Mouse (Mus musculus) brain, embryonic 18.5 days (tissue): ENCODE measurements around the gene Ccr3.
"Not testable (repeated sequence)": the region's sequence is repeated elsewhere in the genome, so short reads cannot be mapped to it uniquely, and the experiment has no call there.

Source experiments
- DNase-seq: peaks from one replicate; pipeline ENCODE4 v3.0.0-alpha.2; 2012; ENCODE audit warnings: low read depth, low spot score

The Ccr3 gene

DNA sequence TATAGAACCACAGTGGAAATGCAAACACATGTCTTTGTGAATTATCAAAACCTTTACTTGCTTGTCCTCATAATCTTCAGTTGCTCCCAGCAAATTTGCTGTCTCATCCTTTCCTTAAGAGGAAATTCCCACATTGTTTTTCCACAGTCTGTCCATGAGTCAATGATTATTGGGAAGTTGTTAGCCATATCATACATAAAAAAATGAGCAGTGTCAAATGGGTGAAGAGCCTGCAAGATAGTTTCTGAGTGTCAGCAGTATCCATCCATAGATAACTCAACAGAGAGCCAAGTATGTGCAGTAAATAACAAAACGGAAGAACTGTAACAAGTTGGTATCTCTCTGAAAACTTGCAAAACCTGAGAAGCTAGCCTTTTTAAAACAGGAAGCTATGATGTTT is at the start of gene Ccr3:
TSS of gene Ccr3 (plus strand) at position 301 of the 400 bp plus-strand sequence.
- DNase-seq, result no peak

DNA sequence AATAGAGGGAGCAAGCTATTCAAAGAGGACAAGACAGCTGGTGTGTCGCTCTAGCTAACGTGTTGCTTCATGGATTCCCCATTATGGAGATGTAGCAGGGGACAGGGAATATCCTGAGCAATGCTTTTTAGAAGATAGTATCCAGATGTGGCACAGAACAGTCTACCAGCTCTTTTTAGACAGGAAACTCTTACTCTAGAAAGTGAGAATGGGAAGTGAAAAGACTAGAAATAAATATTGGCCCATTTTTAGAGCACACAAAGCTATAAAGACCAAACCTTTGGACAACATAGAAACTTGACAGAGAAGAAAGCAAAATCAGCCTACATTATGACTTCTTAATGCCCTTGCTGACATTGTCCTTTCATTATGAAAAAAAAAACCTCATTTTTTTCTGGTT is 46.1 kb upstream of the Ccr3 start:
- DNase-seq, result no peak

GRCm38 (mm10) chr9:123976876-123977663 is 44.7 kb upstream of the Ccr3 start:
- no peak for DNase-seq

GRCm38 (mm10) chr9:123978308-123978707 is 43.5 kb upstream of the Ccr3 start, which contains the start of gene Ccr1l1:
TSS of gene Ccr1l1 (minus strand) at chr9:123978408.
- no peak for DNase-seq

DNA sequence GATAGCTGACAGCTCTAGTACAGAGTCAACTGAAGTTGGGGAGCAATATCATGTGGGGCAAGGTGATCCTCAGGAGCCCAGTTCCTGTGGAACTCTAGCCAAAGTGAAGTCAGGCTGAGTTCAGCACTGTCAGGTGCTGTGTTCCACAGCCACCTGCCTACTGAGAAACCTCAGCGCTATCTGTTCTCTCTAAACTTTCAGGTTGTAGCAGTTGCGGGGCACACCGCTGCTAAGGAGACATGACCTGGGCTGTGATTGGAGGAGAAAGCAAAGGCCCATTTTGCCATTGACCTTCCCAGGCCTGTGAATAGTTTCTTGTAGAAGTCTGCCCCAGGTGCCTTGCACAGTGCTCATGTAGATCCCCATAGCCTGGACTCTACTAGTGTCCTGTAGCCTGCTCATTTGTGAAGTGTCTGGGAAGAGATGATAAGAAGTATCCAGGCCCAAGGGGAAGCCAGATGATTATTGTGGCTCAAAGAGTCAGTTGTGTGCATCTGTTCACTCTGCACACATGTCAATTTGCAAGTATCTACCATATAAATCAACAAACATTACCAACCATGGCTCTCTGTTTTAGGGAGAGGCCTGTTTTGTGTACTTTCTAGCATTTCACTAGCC is 40.8 kb upstream of the Ccr3 start:
- DNase-seq, result not testable (repeated sequence)

- no peak for DNase-seq
These were observed 39.9 kb upstream of the Ccr3 start for GRCm38 (mm10) chr9:123981909-123982308.

DNA sequence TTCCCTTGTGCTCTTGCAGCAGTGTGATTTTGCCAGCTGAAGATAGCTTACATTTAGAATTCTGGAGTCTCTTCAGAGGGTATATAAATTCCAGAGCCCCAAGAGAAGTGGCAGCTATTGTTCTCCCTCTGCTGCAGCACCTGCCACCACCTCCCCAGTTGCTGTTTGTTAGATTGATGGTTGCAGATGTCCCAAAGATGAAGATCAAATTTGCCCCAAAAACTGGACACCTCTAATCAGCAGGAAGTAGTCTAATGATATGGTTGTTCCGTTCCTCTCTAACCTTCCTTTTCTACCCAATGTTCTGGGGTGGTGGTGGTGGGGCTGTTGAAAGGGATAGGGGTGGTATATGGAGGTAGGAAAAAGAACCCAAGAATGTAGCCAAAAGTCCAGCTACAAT is 39.1 kb upstream of the Ccr3 start:
- no peak for DNase-seq

DNA sequence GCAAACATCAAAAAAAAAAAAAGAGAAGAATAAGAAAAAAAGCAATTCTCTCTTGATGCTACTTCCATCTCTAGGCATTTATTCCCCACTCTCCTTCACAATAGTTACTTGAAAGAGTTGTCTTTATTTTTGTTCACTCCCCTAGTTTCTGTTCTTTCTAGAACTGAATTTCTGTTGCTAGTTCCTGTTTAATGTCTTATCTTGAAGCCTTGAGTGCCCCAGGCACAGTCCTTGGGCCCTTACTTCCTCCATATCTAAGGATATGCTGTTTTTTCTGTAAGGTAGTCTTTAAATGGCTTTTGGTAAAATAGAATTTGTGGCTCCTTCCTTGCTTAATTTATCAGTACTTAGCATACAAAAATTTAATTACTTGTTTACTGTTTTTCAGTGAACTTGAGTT is 36.8 kb upstream of the Ccr3 start:
- DNase-seq, result no peak

GRCm38 (mm10) chr9:123986217-123986616 is 35.6 kb upstream of the Ccr3 start:
- no peak for DNase-seq

- no peak for DNase-seq
These were observed 32.1 kb upstream of the Ccr3 start for GRCm38 (mm10) chr9:123989671-123990070.

DNA sequence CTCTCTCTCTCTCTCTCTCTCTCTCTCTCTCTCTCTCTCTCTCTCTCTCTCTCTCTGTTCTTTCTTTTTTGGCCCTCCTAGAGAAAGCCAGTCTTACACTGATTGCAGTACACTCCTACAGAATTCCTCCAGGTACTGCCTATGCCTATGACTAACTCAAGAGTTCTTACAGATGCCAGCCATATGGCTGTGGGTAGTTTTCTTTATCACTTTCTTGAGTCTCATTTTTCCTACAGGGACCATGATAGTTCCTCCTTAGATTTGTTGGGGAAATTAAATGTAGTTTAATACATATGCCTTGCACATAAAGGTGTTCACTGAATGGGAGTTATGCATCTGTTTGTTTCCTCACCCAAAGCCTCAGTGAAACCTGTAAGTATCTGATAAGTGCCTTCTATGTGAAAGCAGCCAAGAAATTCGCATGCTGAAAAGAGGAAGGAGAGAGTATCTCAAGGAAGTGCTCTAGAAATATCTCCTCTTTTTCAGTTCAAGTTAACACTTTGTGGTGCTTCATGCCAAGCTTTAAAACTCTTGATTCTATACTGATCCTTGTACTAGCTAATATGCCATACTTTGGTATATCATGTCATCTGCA is 30.4 kb upstream of the Ccr3 start:
- DNase-seq, result no peak

GRCm38 (mm10) chr9:123997719-123998118 is 24.1 kb upstream of the Ccr3 start:
- no peak for DNase-seq

DNA sequence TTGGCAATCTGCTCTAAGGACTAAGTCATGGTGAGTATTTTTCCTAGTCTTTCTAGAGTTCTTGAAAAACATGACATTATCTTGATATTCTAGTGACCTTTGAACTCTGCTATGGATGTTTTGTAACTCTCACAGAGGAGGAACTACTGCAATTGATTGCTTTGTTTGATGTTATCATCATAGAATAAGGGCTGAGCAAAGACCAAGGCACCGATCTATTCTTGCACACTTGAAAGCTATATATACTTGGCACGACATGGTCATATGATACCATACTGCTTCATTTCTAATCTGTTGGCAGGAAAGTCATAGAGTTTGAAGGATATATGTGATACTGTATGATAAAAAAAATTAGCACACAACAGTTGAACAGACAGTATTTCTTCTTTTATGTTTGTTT is 22.0 kb upstream of the Ccr3 start:
- no peak for DNase-seq

GRCm38 (mm10) chr9:124012691-124013090 is 9.1 kb upstream of the Ccr3 start:
- no peak for DNase-seq

- DNase-seq, result no peak
These were observed 8.5 kb upstream of the Ccr3 start for GRCm38 (mm10) chr9:124013270-124013669.

DNA sequence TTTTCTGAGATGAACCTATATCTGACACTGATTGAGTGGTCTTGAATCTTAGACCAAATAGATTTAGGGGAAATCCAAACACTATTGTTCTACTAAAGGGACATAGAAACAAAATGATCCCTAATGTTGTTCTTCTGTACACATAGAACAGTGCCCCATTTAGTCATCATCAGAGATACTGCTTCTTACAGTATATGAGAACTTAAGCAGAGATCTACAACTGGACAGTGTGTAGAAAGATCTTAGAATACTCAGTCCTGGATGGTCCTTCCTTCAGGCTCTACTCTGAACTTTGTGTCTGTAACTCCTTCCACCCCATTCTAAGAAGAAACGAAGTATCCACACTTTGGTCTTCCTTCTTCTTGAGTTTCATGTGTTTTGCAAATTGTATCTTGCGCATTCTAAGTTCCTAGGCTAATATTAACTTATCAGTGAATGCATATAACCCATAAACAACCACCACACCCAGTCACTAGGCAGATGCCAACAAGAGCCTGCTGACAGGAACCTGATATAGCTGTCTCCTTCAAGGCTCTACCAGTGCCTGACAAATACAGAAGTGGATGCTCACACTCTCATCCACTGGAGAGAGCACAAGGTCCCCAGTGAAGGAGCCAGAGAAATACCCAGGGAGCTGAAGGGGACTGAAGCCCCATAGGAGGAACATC is 6.7 kb upstream of the Ccr3 start:
- DNase-seq, result no peak

DNA sequence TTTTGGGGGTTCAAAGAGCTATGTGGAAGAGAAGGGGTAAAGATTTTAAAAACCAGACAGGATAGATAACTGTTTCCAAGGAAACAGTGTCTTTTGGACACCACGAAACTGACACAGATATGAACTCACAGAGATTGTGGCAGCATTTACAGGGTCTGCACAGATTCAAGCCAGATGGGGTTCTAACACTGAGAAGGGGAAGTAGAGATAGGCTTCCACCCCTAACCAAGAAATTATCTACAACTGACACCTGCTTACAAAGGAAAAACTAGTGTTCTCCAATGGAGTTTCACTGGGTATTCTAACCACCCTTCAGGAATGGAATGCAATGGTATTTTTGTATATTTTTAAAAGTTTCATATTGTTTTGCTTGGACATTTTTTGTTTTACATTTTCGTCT is 5.7 kb upstream of the Ccr3 start:
- no peak for DNase-seq

GRCm38 (mm10) chr9:124019887-124020286 is 1.9 kb upstream of the Ccr3 start:
- no peak for DNase-seq

GRCm38 (mm10) chr9:124033345-124033744 is 11.6 kb downstream of the Ccr3 start:
- DNase-seq, result no peak

- no peak for DNase-seq
These were observed 15.9 kb downstream of the Ccr3 start for GRCm38 (mm10) chr9:124037707-124038106.

GRCm38 (mm10) chr9:124038158-124038582 is 16.4 kb downstream of the Ccr3 start:
- no peak for DNase-seq

DNA sequence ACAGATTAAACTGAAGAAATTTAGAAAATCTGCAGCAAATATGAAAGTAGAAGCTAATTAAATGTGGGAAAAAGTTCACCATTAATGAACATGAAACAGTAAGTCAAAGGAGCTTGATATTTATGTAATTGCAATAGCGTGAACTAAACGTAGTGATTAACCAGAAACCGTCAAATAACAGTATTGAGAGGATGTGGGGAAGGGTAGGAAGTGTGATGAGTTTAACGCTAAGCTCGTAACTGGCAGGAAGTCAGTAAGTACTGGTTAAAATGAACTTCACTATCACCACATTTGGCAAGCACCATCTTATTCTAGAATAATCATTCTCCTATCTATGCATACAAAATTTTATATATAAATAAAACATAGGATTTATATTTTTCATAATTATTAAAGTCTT is 17.2 kb downstream of the Ccr3 start:
- DNase-seq, result no peak
